Mouse (Mus musculus) cerebellum, adult 2 months (tissue): Measurements from ENCODE around the gene Rab3ip.

Experiments
- CTCF ChIP-seq: fragments of 200-500 bp; IDR thresholded peaks from 2 replicates; pipeline ENCODE4 v1.5.1; 2011; ENCODE audit warnings: low read depth, mild to moderate bottlenecking, control low read depth, low read length, moderate library complexity, borderline replicate concordance; ENCODE audit not compliant: insufficient read depth
- POLR2A ChIP-seq: fragments of 200-500 bp; IDR thresholded peaks from 2 replicates; pipeline ENCODE4 v1.6.1; 2011; ENCODE audit warnings: low read length, control low read depth, borderline replicate concordance; ENCODE audit not compliant: insufficient read depth

DNA sequence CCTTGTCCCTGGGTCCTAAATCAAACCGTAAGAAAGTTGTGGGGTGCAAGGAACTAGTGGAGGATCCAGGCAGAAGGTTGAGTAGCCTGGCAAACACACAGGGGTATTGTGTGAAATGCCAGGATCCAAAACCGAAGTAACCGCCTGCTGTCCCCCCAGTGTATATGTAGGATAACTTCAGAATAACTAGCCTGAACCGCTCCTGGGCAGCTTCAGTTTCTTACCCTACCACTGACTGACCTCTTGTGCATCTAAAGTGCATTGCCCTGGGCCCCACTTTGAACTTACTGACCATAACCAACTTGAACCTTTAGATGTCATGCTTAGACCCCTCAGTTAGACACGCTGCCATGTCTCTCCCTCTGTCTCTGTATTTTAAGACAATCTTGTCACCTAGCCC lies 44.6 kb upstream of the Rab3ip start:
- no peak for TF ChIP-seq CTCF
- no peak for TF ChIP-seq POLR2A
